Mouse (Mus musculus) hindbrain, embryonic 12.5 days (tissue): ENCODE data around the gene Rabac1. TPM values are rescaled to one million over a fixed set of nuclear protein-coding genes. Genes with fewer than 3 reads are reported as not detected.
A peak's percentile ranks its signal among the peaks of the same experiment; 100 is the strongest.

Experiments
- ATAC-seq: fragments of 200-750 bp; cut with Nextera tagmentation; 2 replicates; pipeline ENCODE4 v1.8.0; 2017; ENCODE audit warnings: moderate TSS enrichment; ENCODE audit not compliant: low FRiP score
- H3K27ac ChIP-seq: fragments of 300-500 bp; sonication (generic); 2 replicates; pipeline ENCODE4 v1.5.1; 2016; ENCODE audit warnings: mild to moderate bottlenecking
- H3K27me3 ChIP-seq: fragments of 300-500 bp; sonication (generic); 2 replicates; pipeline ENCODE4 v1.6.1; 2016; ENCODE audit warnings: mild to moderate bottlenecking
- H3K36me3 ChIP-seq: fragments of 300-500 bp; sonication (generic); 2 replicates; pipeline ENCODE4 v1.6.1; 2016; ENCODE audit warnings: mild to moderate bottlenecking
- H3K4me1 ChIP-seq: fragments of 300-500 bp; sonication (generic); 2 replicates; pipeline ENCODE4 v1.6.1; 2016
- H3K4me2 ChIP-seq: fragments of 300-500 bp; sonication (generic); replicated peaks from 2 replicates; pipeline ENCODE4 v1.6.1; 2016; ENCODE audit warnings: mild to moderate bottlenecking
- H3K4me3 ChIP-seq: fragments of 300-500 bp; sonication (generic); 2 replicates; pipeline ENCODE4 v1.5.1; 2016; ENCODE audit warnings: mild to moderate bottlenecking
- H3K9ac ChIP-seq: fragments of 300-500 bp; sonication (generic); 2 replicates; pipeline ENCODE4 v1.6.1; 2016; ENCODE audit warnings: mild to moderate bottlenecking, moderate library complexity
- H3K9me3 ChIP-seq: fragments of 300-500 bp; sonication (generic); replicated peaks from 2 replicates; pipeline ENCODE4 v1.6.1; 2016; ENCODE audit warnings: mild to moderate bottlenecking
- WGBS: fragments of 180-500 bp; shearing (Covaris S2); methylation state at CpG from one replicate; pipeline ENCODE4 v1.1.7; 2016; 5-methylcytosine and 5-hydroxymethylcytosine counted together
- polyA plus RNA-seq: library from polyadenylated mRNA; unstranded; fragments of >200 nt; fragmentation: Nextera tagmentation; extraction: Ambion mirVana; gene quantifications from 2 replicates; pipeline ENCODE4 v1.2.1, GENCODE M21; 2016

Gene Rabac1
- polyA plus RNA-seq, 1 experiment from 2014 or later, result 138 TPM

DNA sequence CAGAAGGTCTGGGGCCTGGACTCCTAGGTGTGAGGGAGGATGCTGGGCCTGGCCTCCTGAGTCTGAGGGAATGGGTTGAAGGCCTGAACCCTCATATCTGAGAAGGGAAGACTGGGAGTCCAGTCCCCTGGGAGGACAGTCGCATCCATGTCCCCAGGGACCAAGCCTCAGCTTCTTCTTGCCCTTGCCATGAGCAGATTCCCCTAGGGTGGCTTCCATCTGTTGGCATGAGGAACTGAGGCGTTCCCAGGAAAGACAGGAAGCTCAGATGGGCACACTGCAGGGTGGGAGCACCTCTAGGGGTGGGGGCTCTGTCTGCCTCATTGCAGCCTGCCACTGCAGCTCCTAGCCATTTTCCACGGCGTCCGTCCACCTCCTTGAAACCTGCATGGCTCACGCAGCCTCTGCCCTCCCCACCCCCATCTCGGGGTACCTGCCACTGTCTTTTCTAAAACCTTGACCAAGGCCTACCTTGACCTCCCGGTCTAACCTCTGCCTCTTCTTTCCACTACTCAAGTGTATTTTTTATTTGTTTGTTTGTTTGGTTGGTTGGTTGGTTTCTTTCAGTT, 31.4 kb upstream of the Rabac1 start:
- peak overlapping the region; percentile 59; the same call in 1 of the 2 replicates for H3K9ac ChIP-seq

DNA sequence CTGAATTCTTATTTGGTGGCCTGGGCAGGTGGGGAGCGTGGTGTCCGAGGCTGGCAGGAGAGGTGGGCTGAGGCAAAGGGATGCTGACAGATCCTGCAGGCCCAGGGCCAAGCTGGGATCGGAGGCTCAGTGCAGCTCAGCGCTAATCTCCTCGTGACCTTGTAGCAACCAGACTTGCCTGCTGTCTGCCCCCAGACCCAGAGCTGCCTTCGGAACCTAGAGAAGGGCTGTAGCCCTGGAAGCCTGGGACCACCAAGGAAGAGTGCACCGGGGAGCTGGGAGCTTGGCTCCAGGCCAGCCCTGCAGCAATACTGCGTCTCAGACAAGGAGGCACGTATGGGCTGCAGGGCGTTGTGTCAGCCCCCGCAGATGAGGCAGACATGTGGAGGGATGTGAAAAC, 30.7 kb upstream of the Rabac1 start:
- H3K9ac ChIP-seq, result peak overlapping the region; percentile 59
- WGBS, result 39% methylated on average over 11 of the region's 11 CpGs
- peaks cover 43% of the 10 kb centered on the region for H3K27me3 ChIP-seq
- no peak for ATAC-seq
- peak overlapping the region; percentile 23 for H3K27ac ChIP-seq
- H3K4me1 ChIP-seq, result peaks cover 51% of the 10 kb centered on the region
- peak overlapping the region; percentile 81 for H3K4me2 ChIP-seq
- H3K36me3 ChIP-seq, result peaks cover 11% of the 10 kb centered on the region
- peak overlapping the region; percentile 66 for H3K4me3 ChIP-seq
- H3K9me3 ChIP-seq, result no peaks in the 10 kb centered on the region

More for the DNA sequence above, 31.4 kb upstream of the Rabac1 start:
- H3K9me3 ChIP-seq, result no peaks in the 10 kb centered on the region
- peak overlapping the region; percentile 81 for H3K4me2 ChIP-seq
- 83% methylated on average over 8 of the region's 8 CpGs for WGBS
- H3K4me3 ChIP-seq, result peak overlapping the region; percentile 66
- peaks cover 57% of the 10 kb centered on the region for H3K4me1 ChIP-seq
- H3K27me3 ChIP-seq, result peaks cover 49% of the 10 kb centered on the region
- H3K27ac ChIP-seq, result peak overlapping the region; percentile 23; the same call in 1 of the 2 replicates
- peaks cover 6% of the 10 kb centered on the region for H3K36me3 ChIP-seq
- no peak for ATAC-seq

DNA sequence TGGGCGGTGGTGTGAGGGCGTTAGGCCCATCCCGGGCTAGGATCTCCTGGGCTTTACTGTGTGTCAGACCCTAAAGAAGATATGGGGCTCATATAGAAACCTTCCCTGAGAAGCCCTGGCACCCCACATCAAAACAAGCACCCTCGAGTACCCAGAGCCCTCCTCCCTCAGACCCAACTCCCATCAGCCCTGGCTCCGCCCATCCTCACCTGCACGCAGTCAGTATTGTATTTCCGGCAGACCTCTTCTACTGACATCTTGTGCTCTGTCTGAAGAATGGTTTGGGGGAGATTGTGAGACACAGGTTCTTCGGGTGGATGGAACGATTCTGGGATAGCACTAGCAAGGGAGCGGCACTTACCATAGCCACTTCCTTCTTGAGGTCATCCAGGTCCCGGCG, 28.2 kb upstream of the Rabac1 start:
- Histone ChIP-seq H3K9ac (no peak overlapping the region), H3K36me3 (peaks cover 29% of the 10 kb centered on the region), H3K27me3 (peaks cover 19% of the 10 kb centered on the region), H3K9me3 (no peaks in the 10 kb centered on the region), H3K4me1 (peaks cover 27% of the 10 kb centered on the region), H3K4me3 (no peak overlapping the region), H3K4me2 (no peak overlapping the region), H3K27ac (no peak overlapping the region)
- 72% methylated on average over 12 of the region's 12 CpGs for WGBS
- ATAC-seq, result no peak

DNA sequence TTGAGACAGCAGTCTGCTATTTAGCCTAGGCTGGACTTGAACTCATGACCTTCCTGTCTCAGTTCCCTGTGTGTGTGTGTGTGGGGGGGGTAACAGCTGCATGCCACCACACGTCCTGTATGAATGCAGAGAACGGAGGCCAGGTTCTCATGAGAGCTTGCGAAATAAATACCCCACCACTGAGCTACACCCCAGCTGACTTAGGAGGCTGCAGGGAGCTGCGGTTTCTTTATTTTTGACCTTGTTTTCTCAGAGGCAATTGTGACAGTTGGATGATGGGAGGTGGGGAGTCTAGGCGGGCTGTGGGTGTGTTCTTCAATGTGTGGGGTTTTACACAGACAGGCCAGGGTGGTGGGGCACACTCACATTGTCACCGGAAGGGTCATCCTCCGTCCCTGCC, 27.7 kb upstream of the Rabac1 start:
- no peak for ATAC-seq
- peaks cover 16% of the 10 kb centered on the region for H3K27me3 ChIP-seq
- no peak overlapping the region for H3K27ac ChIP-seq
- H3K4me2 ChIP-seq, result no peak overlapping the region
- H3K4me3 ChIP-seq, result no peak overlapping the region
- 77% methylated on average over 7 of the region's 7 CpGs for WGBS
- no peak overlapping the region for H3K9ac ChIP-seq
- H3K9me3 ChIP-seq, result no peaks in the 10 kb centered on the region
- H3K36me3 ChIP-seq, result peaks cover 34% of the 10 kb centered on the region
- peaks cover 22% of the 10 kb centered on the region for H3K4me1 ChIP-seq

DNA sequence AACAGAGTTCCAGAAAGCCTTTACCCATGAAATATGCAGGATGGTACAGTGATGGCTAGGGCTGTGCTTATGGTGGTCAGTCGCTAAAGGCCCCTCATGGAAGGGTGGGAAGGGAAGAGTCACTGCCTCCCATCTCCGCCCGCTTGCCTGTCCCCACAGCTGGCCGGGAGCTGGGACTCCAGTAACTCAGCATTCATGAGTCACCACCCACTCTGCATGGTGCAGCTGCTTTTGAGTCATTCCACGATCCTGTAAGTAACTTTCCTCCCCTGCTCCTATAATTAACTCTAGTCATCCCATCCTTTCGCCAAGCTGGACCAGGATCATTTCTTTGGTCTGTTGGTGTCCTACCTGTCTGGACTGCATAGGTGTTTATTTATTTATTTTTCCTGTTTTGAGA, 20.5 kb upstream of the Rabac1 start:
- H3K4me2 ChIP-seq, result no peak overlapping the region
- H3K4me3 ChIP-seq, result no peak overlapping the region
- H3K9me3 ChIP-seq, result no peaks in the 10 kb centered on the region
- H3K27ac ChIP-seq, result no peak overlapping the region
- H3K27me3 ChIP-seq, result peaks cover 8% of the 10 kb centered on the region; the same call in 1 of the 2 replicates
- WGBS, result 81% methylated on average over 6 of the region's 6 CpGs
- H3K4me1 ChIP-seq, result no peaks in the 10 kb centered on the region
- ATAC-seq, result no peak
- H3K9ac ChIP-seq, result no peak overlapping the region
- H3K36me3 ChIP-seq, result peaks cover 84% of the 10 kb centered on the region

DNA sequence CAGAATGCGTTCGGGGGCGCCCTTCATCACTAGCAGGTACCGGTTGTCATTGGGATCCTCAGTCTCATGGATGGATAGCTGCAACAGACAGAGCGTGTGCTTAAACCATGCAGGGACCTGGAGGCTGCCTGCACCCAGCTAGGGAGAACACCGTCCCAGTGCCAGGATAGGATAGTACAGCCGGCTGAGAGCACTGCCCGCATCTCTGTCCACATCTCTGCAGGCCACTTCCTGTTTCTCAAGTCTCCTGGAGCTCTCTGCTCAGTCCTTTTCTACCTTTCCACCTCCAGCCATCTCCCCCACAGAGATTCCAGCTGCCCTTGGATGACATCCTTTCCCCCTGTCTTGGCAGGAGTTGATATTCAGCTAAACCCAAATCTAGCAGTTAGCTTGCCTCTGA, 17.9 kb upstream of the Rabac1 start:
- no peaks in the 10 kb centered on the region for H3K4me1 ChIP-seq

DNA sequence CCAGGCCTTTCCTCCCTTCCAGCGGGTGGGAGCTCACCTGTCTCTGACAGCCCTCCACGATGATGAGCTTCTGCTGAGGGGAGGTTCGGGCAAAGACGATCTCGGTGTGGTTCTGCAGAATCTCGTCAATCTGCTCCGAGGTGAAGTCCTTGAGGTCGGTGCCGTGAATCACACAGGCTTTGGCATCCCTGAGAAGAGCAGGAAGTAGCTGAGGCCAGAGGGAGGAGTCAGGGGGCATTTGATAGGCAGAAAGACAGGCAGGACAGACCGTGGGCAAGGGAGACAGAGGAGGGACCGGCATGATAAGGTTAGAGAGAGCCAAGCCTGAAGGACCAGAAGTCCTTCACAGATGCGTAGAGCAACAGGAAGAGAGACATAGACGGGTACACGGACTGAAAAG, 15.4 kb upstream of the Rabac1 start:
- peaks cover 84% of the 10 kb centered on the region for H3K36me3 ChIP-seq
- no peak overlapping the region for H3K4me2 ChIP-seq
- no peak overlapping the region for H3K9ac ChIP-seq
- peaks cover 7% of the 10 kb centered on the region; the same call in 1 of the 2 replicates for H3K27me3 ChIP-seq
- H3K27ac ChIP-seq, result no peak overlapping the region
- no peaks in the 10 kb centered on the region for H3K4me1 ChIP-seq
- no peak overlapping the region for H3K4me3 ChIP-seq
- 88% methylated on average over 14 of the region's 14 CpGs for WGBS
- no peaks in the 10 kb centered on the region for H3K9me3 ChIP-seq
- ATAC-seq, result no peak

More for the DNA sequence above, 17.9 kb upstream of the Rabac1 start:
- no peak for ATAC-seq
- Histone ChIP-seq H3K4me3 (no peak overlapping the region), H3K9me3 (no peaks in the 10 kb centered on the region), H3K4me2 (no peak overlapping the region), H3K36me3 (peaks cover 89% of the 10 kb centered on the region), H3K27me3 (peaks cover 8% of the 10 kb centered on the region; the same call in 1 of the 2 replicates), H3K9ac (no peak overlapping the region), H3K27ac (no peak overlapping the region)
- 85% methylated on average over 8 of the region's 8 CpGs for WGBS

DNA sequence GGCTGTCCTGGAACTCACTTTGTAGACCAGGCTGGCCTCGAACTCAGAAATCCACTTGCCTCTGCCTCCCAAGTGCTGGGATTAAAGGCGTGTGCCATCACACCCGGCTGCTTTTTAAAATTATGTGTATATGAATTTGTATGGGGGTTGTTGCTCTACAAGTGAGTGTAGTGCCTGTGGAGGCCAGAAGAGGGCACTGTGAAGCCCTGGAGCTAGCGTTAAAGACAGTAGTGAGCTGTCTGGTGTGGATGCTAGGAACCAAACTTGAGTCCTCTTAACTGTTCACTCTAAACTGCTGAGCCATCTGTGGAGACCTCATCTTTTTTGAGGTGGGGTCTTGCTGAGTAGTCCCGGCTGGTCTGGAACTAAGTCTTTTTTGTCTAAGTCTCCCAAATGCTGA, 13.2 kb upstream of the Rabac1 start:
- Histone ChIP-seq H3K4me1 (no peaks in the 10 kb centered on the region), H3K27me3 (no peaks in the 10 kb centered on the region), H3K27ac (no peak overlapping the region), H3K4me3 (no peak overlapping the region), H3K4me2 (no peak overlapping the region), H3K9ac (no peak overlapping the region), H3K9me3 (no peaks in the 10 kb centered on the region), H3K36me3 (peaks cover 76% of the 10 kb centered on the region)
- WGBS, result 68% methylated on average over 5 of the region's 5 CpGs
- no peak for ATAC-seq

DNA sequence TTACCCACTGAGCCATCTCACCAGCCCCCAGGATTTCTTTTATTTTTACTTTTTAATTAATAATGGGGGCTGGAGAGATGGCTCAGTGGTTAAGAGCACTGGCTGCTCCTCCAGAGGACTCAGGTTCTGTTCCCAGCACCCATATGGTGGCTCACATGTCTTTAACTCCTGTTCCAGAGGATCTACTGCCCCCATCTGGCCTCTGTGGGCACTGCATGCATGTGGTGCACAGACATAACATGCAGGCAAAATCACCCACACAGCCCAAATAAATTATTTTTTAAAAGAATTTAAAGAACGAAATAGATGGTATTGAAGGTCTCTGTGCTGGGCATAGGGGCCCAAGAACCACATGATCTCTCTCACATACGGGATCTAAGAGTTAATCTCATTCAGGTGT, 11.8 kb upstream of the Rabac1 start:
- Histone ChIP-seq H3K4me3 (no peak overlapping the region), H3K4me1 (no peaks in the 10 kb centered on the region), H3K27me3 (no peaks in the 10 kb centered on the region), H3K36me3 (peaks cover 77% of the 10 kb centered on the region), H3K4me2 (no peak overlapping the region), H3K27ac (no peak overlapping the region), H3K9ac (no peak overlapping the region), H3K9me3 (no peaks in the 10 kb centered on the region)
- WGBS, result 90% methylated on average over 2 of the region's 2 CpGs
- ATAC-seq, result no peak

DNA sequence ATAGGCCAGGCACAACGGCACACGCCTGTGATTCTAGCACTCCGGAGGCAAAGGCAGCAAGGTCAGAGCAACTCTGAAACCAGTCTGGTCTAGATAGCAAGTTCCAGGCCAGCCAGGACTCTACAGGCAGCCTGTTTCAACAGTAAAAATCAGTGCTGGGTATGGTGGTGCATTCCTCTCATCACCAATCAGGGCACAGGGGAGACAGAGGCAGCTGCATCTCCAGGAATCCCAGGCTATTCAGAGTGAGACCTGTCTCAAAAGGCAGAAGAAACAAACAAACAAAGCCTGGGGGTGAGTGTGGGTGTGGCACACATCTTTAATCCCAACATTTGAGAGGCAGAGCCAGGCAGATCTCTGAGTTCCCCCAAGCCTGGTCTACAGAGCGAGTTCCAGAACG, 10.8 kb upstream of the Rabac1 start:
- Histone ChIP-seq H3K4me1 (no peaks in the 10 kb centered on the region), H3K4me3 (no peak overlapping the region), H3K4me2 (no peak overlapping the region), H3K9me3 (no peaks in the 10 kb centered on the region), H3K27ac (no peak overlapping the region), H3K36me3 (peaks cover 77% of the 10 kb centered on the region), H3K27me3 (no peaks in the 10 kb centered on the region), H3K9ac (no peak overlapping the region)
- WGBS, result 84% methylated on average over 5 of the region's 5 CpGs
- ATAC-seq, result no peak

DNA sequence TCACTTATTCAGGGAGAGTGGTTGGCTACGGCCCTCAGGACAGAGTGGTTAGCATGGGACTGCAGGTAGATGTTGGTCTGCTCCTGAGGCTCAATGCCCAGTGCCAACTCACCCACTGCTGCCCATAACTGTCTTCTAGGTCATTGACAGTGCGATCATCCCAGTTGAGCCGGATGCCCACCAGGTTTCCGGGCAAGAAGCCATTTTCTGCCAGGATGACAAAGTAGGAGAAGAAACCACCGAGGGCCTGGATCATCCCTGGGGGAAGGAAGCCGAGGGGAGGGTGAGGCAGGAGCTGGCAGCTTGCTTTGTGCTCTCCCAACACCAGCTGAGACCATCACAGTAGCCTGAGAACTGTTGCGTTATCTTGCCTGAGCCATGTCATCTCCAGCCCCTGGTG, 7.9 kb upstream of the Rabac1 start:
- WGBS, result 84% methylated on average over 7 of the region's 7 CpGs
- no peak for ATAC-seq
- H3K9ac ChIP-seq, result no peak overlapping the region
- no peak overlapping the region for H3K4me3 ChIP-seq
- H3K9me3 ChIP-seq, result no peaks in the 10 kb centered on the region
- no peaks in the 10 kb centered on the region for H3K27me3 ChIP-seq
- no peaks in the 10 kb centered on the region for H3K4me1 ChIP-seq
- peaks cover 60% of the 10 kb centered on the region for H3K36me3 ChIP-seq
- no peak overlapping the region for H3K4me2 ChIP-seq
- no peak overlapping the region for H3K27ac ChIP-seq

DNA sequence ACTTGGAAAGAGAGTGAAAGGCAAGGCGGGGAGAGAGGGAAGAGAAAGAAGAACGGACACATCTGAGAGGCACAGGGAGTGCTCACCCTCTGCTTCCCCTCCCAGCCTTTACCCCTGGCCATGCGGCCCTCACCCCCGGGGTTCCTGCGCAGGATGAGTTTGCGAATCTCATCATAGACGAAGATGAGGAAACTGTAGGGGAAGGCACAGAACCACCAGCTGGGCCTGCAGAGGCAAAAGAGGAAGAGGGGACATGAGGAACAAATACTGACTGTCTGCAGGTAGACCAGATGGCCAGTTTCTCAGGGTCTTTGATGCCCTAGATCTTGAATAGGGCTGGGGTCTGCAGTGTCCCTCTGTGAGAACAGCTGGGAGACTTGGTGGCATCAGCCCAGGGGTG, 6.2 kb upstream of the Rabac1 start:
- Histone ChIP-seq H3K27ac (no peak overlapping the region), H3K36me3 (peaks cover 46% of the 10 kb centered on the region), H3K4me2 (no peak overlapping the region), H3K27me3 (no peaks in the 10 kb centered on the region), H3K9ac (no peak overlapping the region), H3K9me3 (no peaks in the 10 kb centered on the region), H3K4me3 (no peak overlapping the region), H3K4me1 (no peaks in the 10 kb centered on the region)
- no peak for ATAC-seq
- 75% methylated on average over 7 of the region's 7 CpGs for WGBS

DNA sequence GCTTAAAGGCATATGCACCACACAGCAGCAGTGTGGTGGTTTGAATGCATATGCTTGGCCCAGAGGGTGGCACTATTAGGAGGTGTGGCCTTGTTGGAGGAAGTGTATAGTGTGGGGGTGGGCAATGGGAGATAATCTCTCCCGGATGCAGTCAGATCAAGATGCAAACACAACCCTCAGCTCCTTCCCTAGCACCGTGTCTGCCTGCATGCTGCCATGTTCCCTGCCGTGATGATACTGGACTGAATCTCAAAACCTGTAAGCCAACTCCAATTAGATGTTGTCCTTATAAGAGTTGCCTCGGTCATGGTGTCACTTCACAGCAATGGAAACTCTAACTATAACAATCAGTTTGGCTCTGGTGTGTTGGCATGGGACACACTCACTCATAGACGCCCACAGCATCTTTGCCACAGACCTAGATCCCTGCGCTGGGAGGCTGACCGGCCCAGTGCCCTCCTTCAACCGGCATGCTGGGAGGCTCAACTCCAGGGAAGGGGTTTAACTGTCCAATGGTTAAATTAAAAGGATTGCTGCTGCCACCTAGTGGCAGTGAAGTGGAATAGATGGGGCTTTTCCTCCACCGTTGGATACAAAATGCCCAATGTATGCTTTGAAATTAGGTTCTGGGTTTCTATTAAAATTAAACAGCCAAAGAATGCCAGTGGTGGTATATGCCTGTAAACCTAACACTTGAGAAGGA, 2.5 kb upstream of the Rabac1 start:
- no peak for ATAC-seq
- H3K27me3 ChIP-seq, result no peaks in the 10 kb centered on the region
- no peak overlapping the region for H3K4me3 ChIP-seq
- H3K9ac ChIP-seq, result no peak overlapping the region
- no peaks in the 10 kb centered on the region for H3K9me3 ChIP-seq
- 32% methylated on average over 9 of the region's 9 CpGs for WGBS
- H3K4me2 ChIP-seq, result no peak overlapping the region
- peaks cover 11% of the 10 kb centered on the region for H3K4me1 ChIP-seq
- H3K36me3 ChIP-seq, result peaks cover 27% of the 10 kb centered on the region
- H3K27ac ChIP-seq, result no peak overlapping the region
